Mouse (Mus musculus) erythroblast, embryonic 14.5 days (primary cell): Measurements from ENCODE around the gene Smim11.

Experiments used
- GATA1 ChIP-seq: IDR thresholded peaks from 2 replicates; pipeline ENCODE4 v1.6.1; 2012; ENCODE audit warnings: low read length, inconsistent platforms, mixed read lengths
- TAL1 ChIP-seq: IDR thresholded peaks from 3 replicates; pipeline ENCODE4 v1.6.1; 2012; ENCODE audit warnings: low read length, inconsistent platforms, mixed read lengths

DNA sequence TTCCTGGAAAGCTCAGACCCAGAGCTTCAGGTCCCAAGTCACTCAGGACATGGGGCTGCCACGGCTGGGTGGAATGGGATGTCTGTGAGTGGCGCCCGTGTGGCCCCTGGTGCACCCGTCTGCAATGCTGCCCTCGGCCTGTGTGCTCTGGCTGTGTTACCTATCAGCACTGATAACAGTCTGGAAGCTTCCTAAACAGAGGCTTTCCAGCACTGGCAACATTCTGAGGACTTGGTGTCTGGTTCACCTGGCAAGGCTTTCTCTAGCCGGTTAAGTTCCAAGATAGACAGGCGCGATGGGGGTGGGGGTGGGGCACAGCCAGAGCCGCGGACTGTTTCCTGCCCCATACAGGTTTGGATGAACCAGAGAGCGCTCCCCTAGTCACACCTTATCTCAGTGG lies 54.9 kb downstream of the Smim11 start:
- TF ChIP-seq GATA1 = no peak
- TF ChIP-seq TAL1 = no peak
